Mouse (Mus musculus): ENCODE measurements around the gene Tmem59.

Gene Tmem59

DNA sequence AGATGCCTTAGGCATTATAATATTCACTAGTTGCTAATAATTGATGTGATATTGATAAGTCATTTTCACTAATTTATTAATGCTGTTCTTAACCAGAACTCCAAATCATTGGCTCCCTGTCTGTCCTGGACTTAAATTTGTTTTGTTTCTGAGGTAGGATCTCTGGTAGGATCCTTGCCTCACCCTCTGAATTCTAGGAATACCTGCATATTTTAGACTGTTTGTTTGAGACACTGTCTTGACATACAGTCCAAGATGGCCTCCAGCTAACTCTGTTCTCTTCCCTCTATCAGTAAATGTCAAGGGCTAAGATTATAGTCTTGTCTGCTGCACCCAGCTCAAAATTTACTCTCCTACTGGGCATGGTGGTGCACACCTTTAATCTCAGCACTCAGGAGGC is 2.5 kb downstream of the Tmem59 start:
- no peak for DNase-seq

DNA sequence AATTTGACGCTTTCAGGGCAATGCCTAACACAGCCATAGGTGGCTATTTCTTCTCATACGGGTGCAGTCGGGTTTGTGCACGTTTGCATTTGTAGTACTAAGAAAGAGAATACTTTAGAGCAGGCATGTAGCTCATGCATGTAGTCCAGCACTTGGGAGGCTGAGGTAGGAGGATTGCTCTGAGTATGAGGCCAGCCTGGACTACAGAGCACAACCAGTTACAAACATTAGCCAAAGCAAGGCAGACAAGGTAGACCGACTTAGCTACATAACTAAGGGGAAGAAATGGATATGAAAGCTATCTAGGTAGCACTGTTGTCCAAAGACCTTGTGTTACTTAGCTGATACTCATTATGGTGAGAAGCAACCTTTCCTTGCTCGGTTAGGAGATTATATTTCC is 3.7 kb downstream of the Tmem59 start:
- no peak for DNase-seq

DNA sequence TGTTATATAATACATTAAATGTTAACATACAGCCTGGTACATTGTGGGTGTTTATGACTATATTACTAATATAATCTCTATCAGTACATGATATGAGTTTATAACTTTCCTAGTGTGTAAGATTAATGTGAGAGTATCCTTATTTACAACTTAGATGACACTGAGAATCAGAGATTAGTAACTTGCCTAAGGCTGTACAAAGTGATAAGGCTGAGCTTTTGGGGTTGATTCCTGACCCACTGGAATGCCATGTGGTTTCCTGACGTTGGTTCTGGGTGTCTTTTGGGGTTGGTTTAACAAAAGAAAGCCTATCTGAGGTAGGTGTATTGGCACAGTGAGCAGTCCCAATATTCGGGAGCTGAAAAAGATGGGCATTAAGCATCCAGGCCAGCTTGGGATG is 4.6 kb downstream of the Tmem59 start:
- no peak for DNase-seq

DNA sequence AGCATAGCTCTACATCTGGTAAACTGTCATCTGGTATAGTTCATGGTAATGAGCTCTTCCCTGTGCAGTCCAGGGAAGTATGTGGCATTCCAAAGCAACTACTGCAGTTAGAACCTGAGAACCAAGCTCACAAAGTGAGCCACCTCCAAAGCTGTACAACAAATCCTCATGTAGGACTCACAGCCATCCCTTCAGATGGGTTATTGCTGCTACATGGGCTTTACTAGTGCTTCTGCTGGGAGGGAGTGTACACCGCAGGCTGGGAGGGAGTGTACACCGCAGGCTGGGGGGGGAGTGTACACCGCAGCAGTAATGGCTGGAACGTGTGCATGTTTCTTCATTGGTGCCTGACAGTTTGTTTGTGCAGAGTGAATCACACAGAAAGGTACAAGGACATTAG is 5.0 kb downstream of the Tmem59 start:
- DNase-seq = no peak

DNA sequence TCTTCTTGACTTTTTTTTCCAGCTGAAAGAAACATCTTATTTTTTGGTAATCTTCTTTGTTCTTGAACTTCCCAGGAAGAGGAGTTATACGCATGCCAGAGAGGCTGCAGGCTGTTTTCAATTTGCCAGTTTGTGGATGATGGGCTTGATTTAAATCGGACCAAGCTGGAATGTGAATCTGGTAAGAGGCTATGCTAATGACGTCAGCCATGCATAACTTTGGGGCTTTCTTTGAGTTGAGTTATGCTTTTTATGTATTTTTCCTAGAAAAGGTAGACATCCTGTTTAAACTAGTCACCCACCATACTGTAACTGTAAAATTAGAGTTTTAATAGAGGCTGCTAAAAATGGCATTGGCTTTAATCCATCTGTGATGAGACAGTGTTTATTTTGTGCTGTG is 7.5 kb downstream of the Tmem59 start:
- DNase-seq = no peak

DNA sequence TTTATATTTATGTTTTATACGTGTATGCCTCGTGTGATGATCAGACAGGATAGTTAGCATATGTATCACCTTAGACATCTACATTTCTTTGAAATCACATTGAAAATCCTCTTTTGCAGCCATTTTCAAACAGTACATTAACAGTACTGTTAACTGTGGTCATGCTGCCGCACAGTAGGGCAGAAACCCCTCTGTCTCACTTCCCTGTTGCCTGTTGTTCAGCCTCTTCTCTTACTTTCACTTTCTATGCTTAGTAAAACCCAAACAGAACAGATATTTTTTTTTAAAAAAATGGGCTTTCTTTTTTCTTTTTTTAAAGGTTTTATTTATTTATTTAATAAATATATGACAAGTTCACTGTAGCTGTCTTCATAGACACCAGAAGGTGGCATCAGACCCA is 15.6 kb downstream of the Tmem59 start:
- no peak for DNase-seq

DNA sequence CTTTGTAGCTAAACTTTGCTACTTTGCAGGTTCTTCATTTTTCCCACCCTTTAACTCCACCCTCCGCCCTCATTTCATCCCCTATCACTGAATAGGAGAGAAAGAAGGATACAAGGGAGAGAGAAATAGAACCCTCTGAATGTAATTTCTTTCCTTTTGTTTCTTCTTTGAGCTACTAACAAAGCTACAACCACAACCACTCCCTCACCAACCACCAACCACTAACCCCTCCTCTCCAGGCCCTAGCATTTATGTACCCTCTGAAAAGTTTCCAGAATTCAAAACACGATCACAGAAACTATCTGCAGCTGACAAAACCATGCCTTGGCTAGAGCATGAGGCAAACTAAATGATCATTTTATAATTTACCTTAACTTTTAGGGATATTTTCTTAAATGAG is 18.3 kb downstream of the Tmem59 start:
- DNase-seq = no peak

DNA sequence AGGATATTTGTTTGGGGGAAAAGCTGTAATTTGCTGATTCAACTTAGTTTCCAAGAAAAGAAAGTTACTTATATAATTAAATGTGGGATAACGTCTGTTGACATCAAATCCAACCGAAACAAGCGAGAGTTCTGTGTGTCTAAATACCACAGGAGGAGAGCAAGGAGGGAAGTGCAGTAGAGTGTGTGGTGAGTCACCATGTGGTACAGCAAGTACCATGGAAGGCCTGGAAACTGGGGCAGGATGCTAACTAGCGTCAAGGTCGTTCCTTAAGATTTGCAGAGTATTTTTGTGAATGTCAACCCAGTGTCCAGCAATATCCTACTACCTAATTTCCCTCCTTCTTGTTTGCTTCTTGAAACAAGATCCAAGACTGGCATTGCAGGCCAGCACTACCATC is 19.9 kb downstream of the Tmem59 start:
- no peak for DNase-seq

DNA sequence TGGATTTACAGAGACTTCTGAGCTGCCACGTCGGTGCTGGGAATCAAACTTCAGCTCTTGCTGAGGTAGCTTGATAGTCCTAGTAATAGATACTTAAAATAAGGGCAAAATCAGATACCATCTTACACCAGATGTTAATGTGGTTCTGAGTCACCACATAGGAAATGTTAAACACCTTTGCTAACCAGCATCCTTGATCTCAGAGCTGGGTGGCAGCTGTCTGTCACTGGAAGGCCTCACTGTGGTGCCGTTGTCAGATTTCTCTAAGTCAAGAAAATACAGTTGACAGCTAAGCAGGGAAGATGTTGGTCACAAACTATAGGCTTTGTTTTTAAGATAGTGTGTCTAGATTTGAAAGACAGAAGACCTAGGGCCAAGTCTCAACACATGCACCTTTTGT is 23.6 kb downstream of the Tmem59 start:
- peak in 1 of 2 experiments; percentile 17 for DNase-seq

DNA sequence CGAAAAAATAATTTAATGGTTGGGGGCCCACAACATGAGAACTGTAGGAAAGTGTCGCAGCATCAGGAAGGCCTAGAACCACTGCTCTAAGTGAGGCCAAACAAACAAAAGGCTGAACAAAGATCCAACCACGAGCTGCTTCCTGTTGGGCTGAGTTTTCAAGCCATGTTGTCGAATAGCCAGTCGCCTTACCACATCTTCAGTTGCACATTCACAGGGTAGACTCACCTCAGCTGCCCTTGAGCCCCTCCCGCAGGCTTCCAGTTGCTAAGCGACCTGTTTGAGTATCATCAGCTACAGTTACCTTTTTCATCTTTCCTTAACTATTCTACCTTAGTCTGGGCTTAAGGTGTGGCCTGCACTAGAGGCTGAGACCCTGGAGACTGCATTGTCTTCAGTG is 24.8 kb downstream of the Tmem59 start:
- DNase-seq = no peak

DNA sequence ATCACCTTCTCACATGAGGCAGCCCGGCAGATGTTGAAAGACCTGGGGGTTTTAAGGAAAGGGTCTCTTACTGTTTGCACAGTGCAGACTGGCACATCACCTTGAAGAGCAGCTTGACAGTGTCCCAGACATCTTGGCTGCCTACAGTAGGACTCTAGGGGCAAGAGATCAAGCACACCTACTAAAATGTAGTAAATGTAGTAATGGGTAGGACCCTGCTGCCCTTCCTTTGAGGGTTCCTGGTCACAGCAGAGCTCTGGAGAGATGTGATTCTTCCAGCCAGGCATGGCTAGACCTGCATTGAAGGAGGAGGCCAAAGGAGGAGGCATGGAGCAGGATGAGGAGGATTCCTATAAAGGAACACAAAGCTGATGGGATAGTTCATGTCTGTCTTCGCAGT is 28.8 kb downstream of the Tmem59 start:
- DNase-seq = no peak

DNA sequence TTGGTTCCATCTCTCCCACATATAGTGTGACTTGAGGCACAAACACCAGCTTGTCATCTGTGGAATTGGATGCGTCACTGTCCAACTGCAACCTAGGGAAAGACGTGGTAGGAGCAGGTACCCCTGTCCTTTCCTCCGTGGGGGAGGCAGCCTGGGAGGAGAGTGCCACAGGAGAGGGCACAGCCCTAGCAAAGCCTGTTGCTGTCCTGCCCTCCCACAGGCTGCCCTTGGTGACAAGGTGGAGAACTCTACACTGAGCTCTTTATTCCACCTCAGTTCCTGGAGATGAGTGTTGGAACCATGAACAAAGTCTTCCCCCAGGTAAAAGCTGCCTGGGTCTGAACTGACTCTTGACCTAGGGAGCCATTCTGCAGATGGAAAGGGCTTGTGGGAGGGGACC is 30.7 kb downstream of the Tmem59 start, which contains the start of gene Ldlrad1:
Gene Ldlrad1 (plus strand): TSS at position 301 of the 400 bp plus-strand sequence.
- no peak for DNase-seq

DNA sequence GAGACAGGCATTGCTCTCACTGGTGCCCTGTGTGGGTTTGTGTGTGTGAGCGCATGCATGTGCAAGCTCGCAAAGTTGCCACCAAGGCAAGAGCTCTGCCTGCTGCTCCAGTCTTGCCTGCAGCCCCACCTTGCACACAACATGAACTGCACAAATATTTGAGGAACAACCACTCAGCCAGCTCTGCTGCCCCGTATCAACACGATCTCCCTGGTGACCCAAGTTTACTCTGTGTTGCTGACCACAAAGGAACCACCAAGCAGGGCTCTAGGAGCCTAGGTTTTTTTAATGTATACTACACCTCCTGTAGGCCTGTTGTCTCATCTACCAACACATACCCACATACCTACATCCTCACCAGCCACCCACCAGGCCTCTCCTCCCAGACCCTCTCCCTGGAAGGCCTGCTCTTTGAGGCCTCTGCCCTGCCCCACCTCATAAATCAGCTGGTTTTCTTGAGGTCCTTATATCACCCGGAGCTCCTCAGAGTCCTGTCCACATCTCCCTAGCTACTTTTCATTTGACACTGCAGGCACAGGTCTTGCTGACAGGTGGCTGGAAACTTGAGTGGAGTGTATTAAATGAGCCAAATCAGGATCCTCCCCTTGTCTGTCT is 32.4 kb downstream of the Tmem59 start:
- no peak for DNase-seq

DNA sequence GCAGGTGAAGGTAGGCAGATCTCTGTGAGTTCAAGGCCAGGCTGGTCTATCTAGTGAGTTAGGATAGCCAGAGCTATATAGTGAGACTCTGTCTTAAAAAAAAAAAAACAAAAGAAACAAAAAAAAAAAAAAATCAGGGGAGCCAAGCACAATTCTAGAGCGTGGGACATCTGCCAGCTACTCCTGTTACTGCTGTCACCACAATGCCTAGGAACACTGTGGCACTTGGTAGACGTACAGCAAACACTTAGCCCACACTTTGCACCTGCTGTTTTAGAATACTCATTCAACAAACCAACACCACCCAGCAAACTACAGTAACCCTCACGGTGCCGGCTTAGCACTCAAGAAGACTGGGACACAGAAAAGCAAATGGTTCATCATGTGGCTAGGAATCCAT is 33.3 kb downstream of the Tmem59 start:
- no peak for DNase-seq

DNA sequence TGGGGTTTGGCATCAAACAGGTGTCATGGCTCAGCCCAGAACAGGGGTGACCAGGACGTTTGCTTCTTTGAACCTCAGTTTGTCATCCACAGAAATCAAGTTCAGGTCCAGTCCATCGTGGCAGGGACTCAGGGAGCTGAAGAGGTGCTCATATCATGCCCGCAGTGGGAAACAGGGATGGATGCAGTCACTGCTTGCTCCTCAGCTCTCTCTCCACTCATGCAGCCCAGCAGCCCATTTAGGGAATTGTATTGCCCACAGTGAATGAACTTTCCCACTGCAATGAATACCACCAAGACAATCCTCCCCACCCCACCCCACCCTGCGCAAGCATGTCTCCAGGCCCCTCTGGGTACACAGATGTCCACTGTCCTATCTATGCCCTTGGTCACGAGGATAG is 33.7 kb downstream of the Tmem59 start:
- DNase-seq = no peak

DNA sequence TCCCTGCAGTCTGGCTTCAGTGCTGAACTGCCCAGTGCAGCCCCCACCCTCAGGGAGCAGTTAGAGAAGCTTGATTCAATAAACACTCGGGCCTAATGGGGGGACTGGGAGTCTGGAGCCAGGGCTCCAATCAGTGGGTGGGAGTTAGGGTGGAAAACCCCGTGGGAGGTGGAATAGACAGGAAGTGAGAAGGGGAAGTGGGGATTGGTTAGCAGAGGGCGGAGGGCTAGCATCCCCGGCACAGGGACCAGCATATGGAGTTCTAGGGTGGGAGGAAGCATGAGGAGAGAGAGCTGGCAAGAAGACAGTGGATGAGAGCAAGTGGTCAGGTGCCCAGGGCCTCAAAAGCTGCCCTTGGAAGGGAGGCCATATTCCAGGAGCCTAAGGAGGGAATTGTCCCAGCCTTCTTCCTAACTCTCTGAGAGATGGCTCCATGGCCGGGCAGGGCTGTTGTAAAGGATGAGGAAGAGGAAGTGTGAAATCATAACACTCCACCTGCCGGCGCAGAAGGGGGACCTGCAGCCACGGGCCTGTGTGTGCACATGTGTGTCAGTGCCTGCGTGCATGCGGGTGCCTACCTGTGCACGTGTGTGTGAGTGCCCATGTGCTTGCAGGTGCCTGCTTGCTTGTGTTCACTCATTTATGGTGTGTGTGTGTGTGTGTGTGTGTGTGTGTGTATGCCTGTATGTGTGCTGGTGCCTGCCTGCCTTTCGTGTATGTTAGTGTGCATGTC is 35.2 kb downstream of the Tmem59 start:
- no peak for DNase-seq

DNA sequence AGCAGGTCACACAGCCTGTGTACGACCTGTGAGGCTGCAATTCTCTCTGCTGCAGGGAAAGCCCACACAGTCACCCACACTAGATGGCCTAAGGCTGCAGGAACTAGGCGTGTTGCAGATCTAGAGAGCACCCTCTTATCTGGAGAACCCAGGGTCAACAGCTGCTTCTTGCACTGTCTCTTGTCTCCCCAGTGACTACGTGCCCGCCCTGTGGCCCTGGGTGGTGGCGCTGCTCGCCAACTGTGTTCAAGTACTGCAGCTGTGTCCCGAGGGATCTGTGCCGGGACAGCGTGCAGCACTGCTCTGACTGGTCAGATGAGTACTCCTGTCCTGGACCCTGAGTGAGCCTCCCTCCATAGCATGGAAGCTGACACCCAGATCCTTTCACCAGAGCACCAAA is 39.4 kb downstream of the Tmem59 start:
- DNase-seq = no peak

DNA sequence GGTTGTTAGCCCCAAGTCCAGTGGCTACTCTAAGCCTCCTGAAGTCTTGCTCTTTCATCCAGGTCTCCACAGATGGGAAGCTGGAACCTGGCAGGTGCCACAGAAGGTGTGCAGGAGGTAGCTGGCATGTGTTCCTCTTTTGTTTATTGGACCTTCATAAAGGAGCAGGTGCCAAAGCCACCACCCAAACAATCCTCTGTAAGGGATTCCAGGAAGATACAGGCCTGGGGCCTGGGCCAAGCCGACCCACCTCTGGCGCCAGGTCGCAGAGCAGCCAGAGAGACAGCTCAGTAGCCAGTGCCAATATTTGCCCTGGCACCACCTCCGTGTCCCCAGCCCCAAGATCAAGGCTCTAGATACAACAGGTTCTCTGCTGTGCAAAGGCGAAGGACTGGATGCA is 43.3 kb downstream of the Tmem59 start:
- no peak for DNase-seq

DNA sequence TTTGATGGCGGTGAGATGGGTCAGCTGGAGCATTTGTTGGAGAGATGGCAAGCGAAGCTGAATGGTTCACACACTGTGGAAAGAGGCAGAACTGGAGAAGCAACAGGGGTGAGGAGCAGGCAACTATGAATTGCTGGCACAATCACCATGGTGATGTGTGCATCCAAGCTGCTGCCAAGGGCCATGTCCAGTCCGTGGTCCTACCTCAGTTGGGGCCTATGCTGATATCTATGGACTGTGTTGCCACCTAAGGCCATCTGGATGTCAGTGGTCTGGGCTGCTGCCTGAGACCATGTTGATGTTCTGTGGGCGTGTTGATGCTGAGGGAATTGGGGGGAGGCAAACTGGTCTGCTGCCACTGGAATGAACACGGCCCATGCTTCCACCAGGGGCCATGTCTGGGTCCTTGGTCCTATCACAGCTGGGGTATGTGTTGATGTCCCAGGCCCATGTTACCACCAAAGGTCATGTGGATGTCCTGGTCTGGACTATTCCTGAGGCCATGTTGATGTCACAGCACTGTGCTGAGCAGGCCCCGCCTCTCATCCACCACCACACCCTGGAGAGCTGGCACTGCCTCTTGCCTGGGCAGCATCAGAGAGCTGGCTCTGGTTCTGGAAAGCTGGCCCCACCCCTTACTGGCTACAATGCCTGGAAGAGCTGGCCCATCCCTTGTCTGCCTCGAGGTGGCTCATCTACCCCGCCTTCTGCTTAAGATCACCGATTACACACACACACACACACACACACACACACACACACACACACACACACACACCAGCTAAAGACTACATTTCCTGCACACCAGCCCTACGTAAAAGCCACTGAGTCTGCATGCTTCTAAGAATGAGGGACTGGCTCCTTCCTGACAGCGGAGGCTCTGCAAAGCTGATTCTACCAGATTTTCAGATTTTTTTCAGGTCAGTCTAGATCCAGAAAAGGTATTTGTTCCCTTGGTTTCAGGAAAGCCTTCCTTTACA is 45.3 kb downstream of the Tmem59 start:
- peak in 1 of 2 experiments; percentile 9 for DNase-seq

DNA sequence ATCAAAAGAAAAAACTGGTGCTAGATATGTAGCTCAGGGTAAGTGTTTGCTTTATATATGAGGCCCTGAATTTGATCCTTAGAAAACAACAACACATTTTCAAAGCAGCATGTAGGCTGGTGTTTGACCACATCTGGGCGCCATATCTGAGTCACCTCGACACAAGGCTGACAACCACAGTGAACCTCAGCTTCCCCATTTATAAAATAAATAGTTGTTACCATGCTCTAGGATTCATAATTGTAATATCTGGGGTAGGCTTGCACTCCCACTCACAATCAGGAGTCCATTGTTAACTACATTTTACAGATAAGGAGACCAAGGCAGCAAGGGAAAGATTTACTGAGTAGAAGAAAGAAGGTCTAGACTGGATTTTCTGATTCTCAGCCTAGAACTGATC is 48.1 kb downstream of the Tmem59 start:
- DNase-seq = no peak

DNA sequence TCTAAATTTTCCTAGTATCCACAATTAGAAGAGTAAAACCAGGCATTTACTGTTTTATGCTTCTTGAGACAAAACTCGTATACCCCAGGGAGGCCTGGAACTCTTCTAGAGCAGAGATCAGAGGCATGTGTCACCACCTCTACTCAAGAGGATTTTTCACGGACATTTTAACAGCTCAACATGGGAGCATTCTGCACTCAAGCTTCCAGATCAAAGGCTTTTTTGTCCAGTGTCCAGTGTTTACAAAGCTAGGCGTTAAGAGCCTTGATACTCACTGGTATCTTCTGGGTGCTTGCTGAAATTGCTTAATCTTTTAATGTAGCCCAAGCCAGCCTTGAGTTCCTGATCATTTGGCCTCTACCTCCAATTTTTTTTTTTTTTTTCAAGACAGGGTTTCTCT is 54.0 kb downstream of the Tmem59 start:
- DNase-seq = no peak

DNA sequence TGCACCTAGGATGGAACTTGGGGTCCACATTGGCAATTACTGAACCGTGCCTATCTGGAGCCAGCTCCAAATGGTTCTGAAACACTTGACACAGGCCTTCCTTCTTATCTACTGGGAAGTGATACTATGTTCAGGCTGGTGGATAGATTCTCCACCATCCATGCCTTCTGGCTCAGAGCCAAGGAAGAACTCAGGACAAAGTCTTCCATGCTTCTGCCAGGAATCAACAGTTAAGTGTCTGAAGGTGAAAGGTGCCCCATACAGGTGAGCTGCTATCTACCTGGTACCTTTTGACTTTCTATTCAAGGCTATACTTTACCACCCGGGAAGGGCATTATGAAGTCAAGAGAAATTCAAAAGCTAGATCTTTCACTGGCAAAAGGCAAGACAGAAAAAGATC is 60.1 kb downstream of the Tmem59 start:
- DNase-seq = no peak

DNA sequence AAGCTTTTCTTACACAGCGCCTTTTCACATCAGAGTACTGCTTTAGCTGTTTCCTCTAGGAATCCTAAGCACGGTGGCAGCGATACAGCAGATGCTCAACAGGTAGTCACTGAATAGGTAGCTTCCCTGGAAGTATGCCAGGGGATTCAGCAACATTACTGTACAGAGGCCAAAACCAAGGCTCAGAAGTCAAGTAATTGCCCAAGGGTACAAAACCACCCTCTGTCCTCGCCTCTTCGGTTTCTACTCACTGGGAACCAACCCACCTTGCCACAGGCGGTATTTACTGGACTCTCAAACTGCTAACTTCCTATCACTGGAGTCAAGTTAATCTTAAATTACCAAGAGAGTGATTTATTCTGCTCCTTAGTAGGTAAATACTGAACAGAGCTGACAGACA is 62.0 kb downstream of the Tmem59 start:
- no peak for DNase-seq

Data from thymus, postnatal 36 days (tissue).